Mouse (Mus musculus) lung, embryonic 16.5 days (tissue): ENCODE results near the gene Thbs3. TPM values are rescaled to one million over a fixed set of nuclear protein-coding genes. Genes with fewer than 3 reads are reported as not detected.

Experiments used
- ATAC-seq: fragments of 200-750 bp; cut with Nextera tagmentation; 2 replicates; pipeline ENCODE4 v1.8.0; 2017; ENCODE audit warnings: low read depth, mild to moderate bottlenecking, moderate library complexity
- H3K27ac ChIP-seq: fragments of 300-500 bp; sonication (generic); 2 replicates; pipeline ENCODE4 v1.5.1; 2014; ENCODE audit warnings: mild to moderate bottlenecking, control low read depth, low read length
- H3K27me3 ChIP-seq: fragments of 300-500 bp; sonication (generic); 2 replicates; pipeline ENCODE4 v1.6.1; 2014; ENCODE audit warnings: low read depth, low read length, mixed read lengths; ENCODE audit not compliant: control insufficient read depth, insufficient read depth
- H3K36me3 ChIP-seq: fragments of 300-500 bp; sonication (generic); 2 replicates; pipeline ENCODE4 v1.6.1; 2014; ENCODE audit warnings: low read length; ENCODE audit not compliant: control insufficient read depth, insufficient read depth
- H3K4me1 ChIP-seq: fragments of 300-500 bp; sonication (generic); replicated peaks from 2 replicates; pipeline ENCODE4 v1.6.1; 2014; ENCODE audit warnings: low read length, mixed read lengths; ENCODE audit not compliant: control insufficient read depth, insufficient read depth
- H3K4me2 ChIP-seq: fragments of 300-500 bp; sonication (generic); 2 replicates; pipeline ENCODE4 v1.6.1; 2014; ENCODE audit warnings: low read depth, low read length, control low read depth
- H3K4me3 ChIP-seq: fragments of 300-500 bp; sonication (generic); 2 replicates; pipeline ENCODE4 v1.5.1; 2014; ENCODE audit warnings: mild to moderate bottlenecking, low read length, control low read depth
- H3K9ac ChIP-seq: fragments of 300-500 bp; sonication (generic); 2 replicates; pipeline ENCODE4 v1.6.1; 2014; ENCODE audit warnings: low read length, control low read depth
- H3K9me3 ChIP-seq: fragments of 300-500 bp; sonication (generic); 2 replicates; pipeline ENCODE4 v1.6.1; 2016; ENCODE audit warnings: low read length; ENCODE audit not compliant: control insufficient read depth
- WGBS: fragments of 180-500 bp; shearing (Covaris S2); extraction: QIAGEN DNeasy Blood & Tissue Kit; methylation state at CpG from one replicate; pipeline ENCODE4 v1.1.7; 2014; 5-methylcytosine and 5-hydroxymethylcytosine counted together
- polyA plus RNA-seq: library from polyadenylated mRNA; unstranded; fragments of >200 nt; fragmentation: Nextera tagmentation; extraction: Ambion mirVana; gene quantifications from 2 replicates; pipeline ENCODE4 v1.2.1, GENCODE M21; 2015

Gene Thbs3
- polyA plus RNA-seq, 1 experiment from 2014 or later: 57.7 TPM

- peaks cover 7% of the 10 kb centered on the region for H3K4me1 ChIP-seq
- ATAC-seq: no peak
- no peak overlapping the region for H3K4me2 ChIP-seq
- no peak overlapping the region for H3K4me3 ChIP-seq
- WGBS: 40% methylated on average over 1 of the region's 1 CpGs
- no peak overlapping the region for H3K27ac ChIP-seq
- no peak overlapping the region for H3K9ac ChIP-seq
- H3K27me3 ChIP-seq: no peaks in the 10 kb centered on the region
- H3K36me3 ChIP-seq: no peaks in the 10 kb centered on the region
- H3K9me3 ChIP-seq: no peaks in the 10 kb centered on the region
Observed at GRCm38 (mm10) chr3:89193351-89193750, 21.6 kb upstream of the Thbs3 start.

- Histone ChIP-seq H3K4me1 (peaks cover 7% of the 10 kb centered on the region), H3K4me2 (no peak overlapping the region), H3K27ac (no peak overlapping the region), H3K36me3 (no peaks in the 10 kb centered on the region), H3K27me3 (no peaks in the 10 kb centered on the region), H3K9me3 (no peaks in the 10 kb centered on the region), H3K9ac (no peak overlapping the region), H3K4me3 (no peak overlapping the region)
- ATAC-seq: no peak
- WGBS: 86% methylated on average over 2 of the region's 2 CpGs
Observed at GRCm38 (mm10) chr3:89193853-89194252, 21.1 kb upstream of the Thbs3 start.

GRCm38 (mm10) chr3:89195979-89196877 lies 18.8 kb upstream of the Thbs3 start:
- Histone ChIP-seq H3K9ac (peak overlapping the region; percentile 82), H3K27ac (peak overlapping the region; percentile 91), H3K27me3 (no peaks in the 10 kb centered on the region), H3K4me1 (peaks cover 7% of the 10 kb centered on the region), H3K4me2 (peak overlapping the region; percentile 80), H3K4me3 (peak overlapping the region; percentile 61), H3K9me3 (no peaks in the 10 kb centered on the region), H3K36me3 (no peaks in the 10 kb centered on the region)
- 7% methylated on average over 33 of the region's 33 CpGs for WGBS
- peak; percentile 99 for ATAC-seq

GRCm38 (mm10) chr3:89199839-89200238 lies 15.1 kb upstream of the Thbs3 start:
- Histone ChIP-seq H3K27me3 (no peaks in the 10 kb centered on the region), H3K4me3 (no peak overlapping the region), H3K9ac (no peak overlapping the region), H3K36me3 (no peaks in the 10 kb centered on the region), H3K4me2 (no peak overlapping the region), H3K27ac (no peak overlapping the region), H3K4me1 (peaks cover 12% of the 10 kb centered on the region), H3K9me3 (no peaks in the 10 kb centered on the region)
- ATAC-seq: no peak
- WGBS: 63% methylated on average over 3 of the region's 3 CpGs

GRCm38 (mm10) chr3:89202253-89203141 lies 12.5 kb upstream of the Thbs3 start, which contains the start of gene Gba:
Gba (plus strand) TSS chr3:89202928.
- H3K4me1 ChIP-seq: peaks cover 4% of the 10 kb centered on the region
- no peaks in the 10 kb centered on the region for H3K9me3 ChIP-seq
- peak within 1 kb of the TSS; percentile 73 for H3K9ac ChIP-seq
- H3K27ac ChIP-seq: 0 out of 2 replicates have a peak within 1 kb of the TSS, but pooled peaks have one; percentile 3
- no peaks in the 10 kb centered on the region; the same call in 1 of the 2 replicates for H3K36me3 ChIP-seq
- H3K4me2 ChIP-seq: peak within 1 kb of the TSS; percentile 82
- H3K27me3 ChIP-seq: no peaks in the 10 kb centered on the region
- ATAC-seq: peak; percentile 91
- 21% methylated on average over 13 of the region's 13 CpGs for WGBS
- H3K4me3 ChIP-seq: peak within 1 kb of the TSS; percentile 60

- Histone ChIP-seq H3K36me3 (peaks cover 5% of the 10 kb centered on the region), H3K27me3 (no peaks in the 10 kb centered on the region), H3K9me3 (no peaks in the 10 kb centered on the region), H3K4me2 (peak overlapping the region; percentile 82), H3K9ac (peak overlapping the region; percentile 73), H3K4me1 (peaks cover 4% of the 10 kb centered on the region), H3K27ac (no peak overlapping the region), H3K4me3 (peak overlapping the region; percentile 60)
- 31% methylated on average over 5 of the region's 5 CpGs for WGBS
- 0 out of 2 replicates have a peak, but pooled peaks have one; percentile 21 for ATAC-seq
Observed at GRCm38 (mm10) chr3:89203142-89203514, 11.9 kb upstream of the Thbs3 start.

- no peak overlapping the region for H3K9ac ChIP-seq
- WGBS: 88% methylated on average over 7 of the region's 7 CpGs
- H3K4me1 ChIP-seq: peaks cover 4% of the 10 kb centered on the region
Observed at GRCm38 (mm10) chr3:89206079-89206478, 8.9 kb upstream of the Thbs3 start.

GRCm38 (mm10) chr3:89206695-89207094 lies 8.3 kb upstream of the Thbs3 start:
- no peaks in the 10 kb centered on the region for H3K9me3 ChIP-seq
- WGBS: 70% methylated on average over 2 of the region's 2 CpGs
- H3K27ac ChIP-seq: no peak overlapping the region
- no peak overlapping the region for H3K4me3 ChIP-seq
- no peak for ATAC-seq
- H3K27me3 ChIP-seq: no peaks in the 10 kb centered on the region
- no peak overlapping the region for H3K9ac ChIP-seq
- peaks cover 19% of the 10 kb centered on the region for H3K36me3 ChIP-seq
- peaks cover 4% of the 10 kb centered on the region for H3K4me1 ChIP-seq
- H3K4me2 ChIP-seq: no peak overlapping the region

More at GRCm38 (mm10) chr3:89206079-89206478, 8.9 kb upstream of the Thbs3 start:
- Histone ChIP-seq H3K36me3 (peaks cover 19% of the 10 kb centered on the region), H3K27me3 (no peaks in the 10 kb centered on the region), H3K9me3 (no peaks in the 10 kb centered on the region), H3K4me3 (no peak overlapping the region), H3K27ac (no peak overlapping the region), H3K4me2 (no peak overlapping the region)
- no peak for ATAC-seq
